Mouse (Mus musculus): ENCODE results near the gene Zc3h10. TPM values are rescaled to one million over a fixed set of nuclear protein-coding genes. Genes with fewer than 3 reads are reported as not detected.

The Zc3h10 gene
- polyA plus RNA-seq, 1 experiment from 2014 or later, result 12.5 TPM

DNA sequence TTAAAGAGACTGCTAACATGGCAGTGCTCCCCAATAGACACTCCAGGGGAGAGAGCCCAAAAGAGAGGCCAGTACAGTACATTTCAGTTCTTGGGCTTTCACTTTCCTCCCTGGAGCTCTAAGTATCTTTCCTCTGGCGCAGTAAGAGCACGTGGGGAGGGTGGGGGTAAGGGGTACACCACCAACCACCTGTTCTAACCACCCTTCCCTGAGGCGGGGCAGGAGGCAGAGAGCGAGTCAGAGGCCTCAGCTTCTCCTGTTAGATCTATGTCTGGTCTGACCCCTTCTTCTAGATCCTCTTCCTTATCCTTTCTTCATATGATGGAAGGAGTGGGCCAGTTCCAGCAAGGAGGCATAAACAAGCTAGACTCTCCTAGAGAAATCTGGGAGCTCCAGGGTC is 39.5 kb upstream of the Zc3h10 start:
- WGBS, result 23% methylated on average over 4 of the region's 4 CpGs
- peak overlapping the region; percentile 69; the same call in 1 of the 2 replicates for H3K4me3 ChIP-seq (ENCODE audit: low read depth, low read length)
- ATAC-seq (ENCODE audit: low read depth), result no peak

DNA sequence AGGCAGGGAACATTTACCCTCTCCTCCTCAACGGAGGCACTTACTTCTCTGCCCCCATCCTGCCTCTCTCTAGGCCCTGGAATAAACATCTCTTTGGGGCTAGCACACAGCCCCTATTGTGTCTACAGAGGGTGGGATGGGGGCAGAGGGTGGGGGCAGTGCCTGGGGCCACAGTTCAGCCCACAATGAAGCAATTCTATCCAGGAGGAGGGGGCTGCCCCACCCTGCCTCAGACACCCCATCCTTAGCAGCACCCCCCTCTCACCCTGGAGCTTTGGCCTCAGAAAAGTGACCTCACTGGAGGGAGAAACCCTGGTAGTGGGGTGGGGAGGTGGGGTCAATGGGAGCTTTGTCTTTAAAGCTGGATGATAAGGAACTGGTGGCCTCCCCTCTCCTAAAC is 39.0 kb upstream of the Zc3h10 start:
- Histone ChIP-seq H3K4me3 (ENCODE audit: low read depth, low read length) (no peak overlapping the region), H3K9ac (ENCODE audit: low read depth, low read length) (peak overlapping the region; percentile 30; the same call in 1 of the 2 replicates)
- peak; percentile 16; the same call in 1 of the 2 replicates for ATAC-seq (ENCODE audit: low read depth)

More for the DNA sequence above, 39.5 kb upstream of the Zc3h10 start:
- no peaks in the 10 kb centered on the region for H3K36me3 ChIP-seq (ENCODE audit: control insufficient read depth, insufficient read depth, low read length)
- peaks cover 28% of the 10 kb centered on the region for H3K27me3 ChIP-seq (replicated peaks; ENCODE audit: control insufficient read depth, insufficient read depth, low read length)
- no peak for DNase-seq (ENCODE audit: low spot score)
- H3K27ac ChIP-seq (replicated peaks; ENCODE audit: low read depth, low read length), result peak overlapping the region; percentile 86
- H3K9me3 ChIP-seq (ENCODE audit: control insufficient read depth, low read length), result no peaks in the 10 kb centered on the region
- H3K4me1 ChIP-seq (ENCODE audit: control insufficient read depth, insufficient read depth, low read length), result peaks cover 10% of the 10 kb centered on the region; the same call in 1 of the 2 replicates
- H3K4me2 ChIP-seq (ENCODE audit: low read depth, low read length), result peak overlapping the region; percentile 98
- H3K9ac ChIP-seq (ENCODE audit: low read depth, low read length), result peak overlapping the region; percentile 19; the same call in 1 of the 2 replicates

DNA sequence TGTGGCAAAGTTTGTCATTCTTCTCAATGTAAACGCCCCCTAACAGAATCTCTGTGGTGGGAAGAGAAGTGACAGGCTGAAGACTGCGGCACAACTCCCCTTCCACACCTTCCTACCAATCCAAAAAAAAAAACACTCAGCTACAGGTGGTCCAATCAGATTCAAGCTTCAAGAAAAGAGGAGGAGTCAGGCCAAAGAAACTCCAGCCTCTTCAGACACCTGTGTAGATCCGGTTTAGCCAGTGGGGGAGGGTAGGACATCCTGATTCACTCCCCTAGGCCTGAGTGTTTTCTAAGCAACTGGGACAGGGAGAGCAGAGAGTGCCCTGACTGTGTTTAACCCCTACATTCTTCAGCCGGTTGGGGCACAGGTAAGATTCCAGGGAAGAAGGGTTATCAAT is 36.8 kb upstream of the Zc3h10 start:
- no peaks in the 10 kb centered on the region for H3K36me3 ChIP-seq (ENCODE audit: control insufficient read depth, insufficient read depth, low read length)
- WGBS, result 17% methylated on average over 4 of the region's 4 CpGs
- no peak overlapping the region for H3K4me3 ChIP-seq (ENCODE audit: low read depth, low read length)
- DNase-seq (ENCODE audit: low spot score), result peak; percentile 88
- H3K27me3 ChIP-seq (replicated peaks; ENCODE audit: control insufficient read depth, insufficient read depth, low read length), result peaks cover 24% of the 10 kb centered on the region
- no peak overlapping the region for H3K27ac ChIP-seq (replicated peaks; ENCODE audit: low read depth, low read length)
- H3K4me1 ChIP-seq (ENCODE audit: control insufficient read depth, insufficient read depth, low read length), result peaks cover 10% of the 10 kb centered on the region; the same call in 1 of the 2 replicates
- H3K9ac ChIP-seq (ENCODE audit: low read depth, low read length), result no peak overlapping the region
- H3K9me3 ChIP-seq (ENCODE audit: control insufficient read depth, low read length), result no peaks in the 10 kb centered on the region
- ATAC-seq (ENCODE audit: low read depth), result peak; percentile 35; the same call in 1 of the 2 replicates
- H3K4me2 ChIP-seq (ENCODE audit: low read depth, low read length), result peak overlapping the region; percentile 32; the same call in 1 of the 2 replicates

More for the DNA sequence above, 39.0 kb upstream of the Zc3h10 start:
- Histone ChIP-seq H3K9me3 (ENCODE audit: control insufficient read depth, low read length) (no peaks in the 10 kb centered on the region), H3K4me2 (ENCODE audit: low read depth, low read length) (peak overlapping the region; percentile 98; the same call in 1 of the 2 replicates), H3K36me3 (ENCODE audit: control insufficient read depth, insufficient read depth, low read length) (no peaks in the 10 kb centered on the region), H3K27ac (replicated peaks; ENCODE audit: low read depth, low read length) (peak overlapping the region; percentile 86), H3K27me3 (replicated peaks; ENCODE audit: control insufficient read depth, insufficient read depth, low read length) (peaks cover 28% of the 10 kb centered on the region), H3K4me1 (ENCODE audit: control insufficient read depth, insufficient read depth, low read length) (peaks cover 10% of the 10 kb centered on the region; the same call in 1 of the 2 replicates)
- WGBS, result 20% methylated on average over 1 of the region's 1 CpGs
- peak; percentile 45 for DNase-seq (ENCODE audit: low spot score)

DNA sequence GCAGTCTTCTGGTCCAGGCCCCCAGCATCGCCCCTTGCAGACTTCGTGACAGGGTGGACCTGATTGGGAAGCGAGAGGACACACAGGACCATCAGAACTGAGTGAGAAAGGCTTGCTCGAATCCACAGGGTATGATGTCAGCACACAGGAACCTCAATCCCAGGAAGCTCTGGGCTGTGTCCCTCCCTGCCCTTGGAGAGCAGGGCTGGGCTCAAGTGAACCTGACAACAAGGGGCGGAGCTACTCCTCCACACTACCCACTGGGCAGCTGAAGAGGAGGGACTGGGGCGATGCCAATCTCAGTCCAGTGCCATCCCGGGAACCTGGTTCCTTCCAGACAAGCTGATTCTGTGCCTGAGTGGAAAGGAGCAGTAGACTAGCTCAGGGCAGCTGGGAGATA is 36.1 kb upstream of the Zc3h10 start:
- Histone ChIP-seq H3K4me1 (ENCODE audit: control insufficient read depth, insufficient read depth, low read length) (peaks cover 10% of the 10 kb centered on the region; the same call in 1 of the 2 replicates), H3K27me3 (replicated peaks; ENCODE audit: control insufficient read depth, insufficient read depth, low read length) (peaks cover 17% of the 10 kb centered on the region), H3K36me3 (ENCODE audit: control insufficient read depth, insufficient read depth, low read length) (no peaks in the 10 kb centered on the region), H3K9ac (ENCODE audit: low read depth, low read length) (no peak overlapping the region; the same call in 1 of the 2 replicates), H3K4me3 (ENCODE audit: low read depth, low read length) (no peak overlapping the region), H3K9me3 (ENCODE audit: control insufficient read depth, low read length) (no peaks in the 10 kb centered on the region), H3K4me2 (ENCODE audit: low read depth, low read length) (peak overlapping the region; percentile 32), H3K27ac (replicated peaks; ENCODE audit: low read depth, low read length) (no peak overlapping the region)
- ATAC-seq (ENCODE audit: low read depth), result no peak
- 38% methylated on average over 7 of the region's 7 CpGs for WGBS
- peak; percentile 46 for DNase-seq (ENCODE audit: low spot score)

DNA sequence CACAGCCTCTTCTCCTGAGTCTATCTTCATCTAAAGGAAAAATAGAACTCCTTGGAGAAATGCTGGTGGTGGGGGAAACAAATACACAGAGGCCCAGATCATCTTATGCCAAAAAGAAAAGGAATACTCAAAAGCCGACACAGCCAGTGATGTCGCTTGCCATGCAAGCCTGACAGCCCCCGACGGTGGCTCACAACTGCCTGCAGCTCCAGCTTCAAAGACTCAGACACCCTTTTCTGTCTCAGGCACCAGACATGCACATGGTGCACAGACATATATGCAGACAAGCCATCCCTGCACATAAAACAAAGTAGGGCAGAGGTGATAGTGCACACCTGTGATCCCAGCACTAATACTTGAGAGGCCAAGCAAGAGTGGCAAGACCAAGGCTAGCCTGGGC is 32.2 kb upstream of the Zc3h10 start:
- WGBS, result 71% methylated on average over 4 of the region's 4 CpGs
- DNase-seq (ENCODE audit: low spot score), result no peak

DNA sequence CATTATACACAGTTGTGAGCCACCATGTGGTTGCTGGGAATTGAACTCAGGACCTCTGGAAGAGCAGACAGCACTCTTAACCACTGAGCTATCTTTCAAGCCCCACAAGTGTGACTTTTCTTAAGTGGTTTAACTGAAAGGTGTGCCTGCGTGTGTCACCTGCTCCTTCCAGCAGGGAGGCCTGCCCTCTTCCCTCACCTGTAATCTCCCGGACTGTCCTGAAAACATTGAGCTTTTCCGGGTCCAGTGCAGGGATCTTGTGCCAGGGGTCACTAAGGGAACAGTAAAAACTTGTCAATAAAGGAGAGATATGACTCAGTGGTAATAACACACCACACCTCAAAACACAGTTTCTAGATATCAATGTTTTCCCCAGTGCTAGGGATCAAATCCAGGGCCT is 31.7 kb upstream of the Zc3h10 start:
- 89% methylated on average over 3 of the region's 3 CpGs for WGBS
- no peaks in the 10 kb centered on the region for H3K27me3 ChIP-seq (replicated peaks; ENCODE audit: control insufficient read depth, insufficient read depth, low read length)
- H3K4me1 ChIP-seq (ENCODE audit: control insufficient read depth, insufficient read depth, low read length), result peaks cover 4% of the 10 kb centered on the region; the same call in 1 of the 2 replicates
- H3K9me3 ChIP-seq (ENCODE audit: control insufficient read depth, low read length), result peaks cover 5% of the 10 kb centered on the region; the same call in 1 of the 2 replicates
- H3K27ac ChIP-seq (replicated peaks; ENCODE audit: low read depth, low read length), result no peak overlapping the region
- H3K36me3 ChIP-seq (ENCODE audit: control insufficient read depth, insufficient read depth, low read length), result 0 out of 2 replicates have a peak, but pooled peaks cover 12% of the 10 kb centered on the region
- no peak for ATAC-seq (ENCODE audit: low read depth)
- H3K9ac ChIP-seq (ENCODE audit: low read depth, low read length), result no peak overlapping the region
- no peak for DNase-seq (ENCODE audit: low spot score)
- H3K4me2 ChIP-seq (ENCODE audit: low read depth, low read length), result no peak overlapping the region
- H3K4me3 ChIP-seq (ENCODE audit: low read depth, low read length), result no peak overlapping the region

More for the DNA sequence above, 32.2 kb upstream of the Zc3h10 start:
- ATAC-seq (ENCODE audit: low read depth), result no peak
- H3K9me3 ChIP-seq (ENCODE audit: control insufficient read depth, low read length), result peaks cover 5% of the 10 kb centered on the region; the same call in 1 of the 2 replicates
- 0 out of 2 replicates have a peak, but pooled peaks cover 12% of the 10 kb centered on the region for H3K36me3 ChIP-seq (ENCODE audit: control insufficient read depth, insufficient read depth, low read length)
- no peak overlapping the region for H3K4me2 ChIP-seq (ENCODE audit: low read depth, low read length)
- H3K27ac ChIP-seq (replicated peaks; ENCODE audit: low read depth, low read length), result no peak overlapping the region
- no peak overlapping the region for H3K9ac ChIP-seq (ENCODE audit: low read depth, low read length)
- no peaks in the 10 kb centered on the region for H3K27me3 ChIP-seq (replicated peaks; ENCODE audit: control insufficient read depth, insufficient read depth, low read length)
- no peak overlapping the region for H3K4me3 ChIP-seq (ENCODE audit: low read depth, low read length)
- peaks cover 4% of the 10 kb centered on the region; the same call in 1 of the 2 replicates for H3K4me1 ChIP-seq (ENCODE audit: control insufficient read depth, insufficient read depth, low read length)

DNA sequence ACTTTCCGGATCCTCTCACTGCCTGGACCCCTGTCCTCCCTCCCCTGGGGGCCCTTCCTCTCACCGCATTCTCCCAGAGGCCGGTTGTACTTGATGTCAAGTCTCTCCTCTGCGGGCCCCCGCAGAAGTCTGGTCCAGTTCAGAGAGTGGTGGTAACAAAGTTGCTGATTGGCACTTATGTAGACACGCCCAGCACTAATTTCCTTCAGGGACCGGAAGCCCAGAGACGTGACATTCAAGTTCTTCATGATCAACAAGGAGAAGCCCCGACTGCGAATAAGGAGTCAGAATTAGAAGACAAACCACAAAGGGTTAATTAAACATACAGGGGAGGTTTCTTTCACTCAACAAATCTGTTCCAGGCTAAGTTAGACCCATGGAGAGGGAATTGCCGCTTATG is 30.8 kb upstream of the Zc3h10 start:
- Histone ChIP-seq H3K27ac (replicated peaks; ENCODE audit: low read depth, low read length) (no peak overlapping the region), H3K4me1 (ENCODE audit: control insufficient read depth, insufficient read depth, low read length) (no peaks in the 10 kb centered on the region), H3K9me3 (ENCODE audit: control insufficient read depth, low read length) (peaks cover 5% of the 10 kb centered on the region; the same call in 1 of the 2 replicates), H3K27me3 (replicated peaks; ENCODE audit: control insufficient read depth, insufficient read depth, low read length) (no peaks in the 10 kb centered on the region), H3K9ac (ENCODE audit: low read depth, low read length) (no peak overlapping the region), H3K4me2 (ENCODE audit: low read depth, low read length) (no peak overlapping the region), H3K36me3 (ENCODE audit: control insufficient read depth, insufficient read depth, low read length) (0 out of 2 replicates have a peak, but pooled peaks cover 12% of the 10 kb centered on the region), H3K4me3 (ENCODE audit: low read depth, low read length) (no peak overlapping the region)
- DNase-seq (ENCODE audit: low spot score) (no peak), ATAC-seq (ENCODE audit: low read depth) (no peak)
- WGBS, result 62% methylated on average over 11 of the region's 11 CpGs

DNA sequence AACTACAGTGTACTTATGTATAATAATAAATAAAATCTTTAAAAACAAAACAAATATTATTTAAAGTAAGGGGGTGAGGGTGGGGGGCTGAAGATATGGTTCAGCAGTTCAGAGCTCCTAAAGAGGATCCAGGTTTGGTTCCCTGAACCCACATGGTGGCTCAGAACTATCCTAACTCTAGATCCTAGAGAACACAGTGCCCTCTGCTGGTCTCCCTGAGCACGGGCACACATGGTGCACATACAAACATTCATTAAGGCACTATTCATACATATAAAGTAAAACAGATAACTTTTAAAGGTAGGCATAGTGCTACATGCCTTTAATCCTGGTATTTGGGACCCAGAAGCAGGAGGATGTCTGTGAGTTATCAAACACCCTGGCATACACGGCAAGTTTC is 27.5 kb upstream of the Zc3h10 start:
- DNase-seq (ENCODE audit: low spot score) (no peak), ATAC-seq (ENCODE audit: low read depth) (no peak)
- Histone ChIP-seq H3K4me1 (ENCODE audit: control insufficient read depth, insufficient read depth, low read length) (no peaks in the 10 kb centered on the region), H3K27ac (replicated peaks; ENCODE audit: low read depth, low read length) (no peak overlapping the region), H3K27me3 (replicated peaks; ENCODE audit: control insufficient read depth, insufficient read depth, low read length) (no peaks in the 10 kb centered on the region), H3K4me3 (ENCODE audit: low read depth, low read length) (no peak overlapping the region), H3K9me3 (ENCODE audit: control insufficient read depth, low read length) (peaks cover 5% of the 10 kb centered on the region; the same call in 1 of the 2 replicates), H3K4me2 (ENCODE audit: low read depth, low read length) (no peak overlapping the region), H3K36me3 (ENCODE audit: control insufficient read depth, insufficient read depth, low read length) (0 out of 2 replicates have a peak, but pooled peaks cover 16% of the 10 kb centered on the region), H3K9ac (ENCODE audit: low read depth, low read length) (no peak overlapping the region)
- WGBS, result 92% methylated on average over 2 of the region's 2 CpGs
